Mouse (Mus musculus): Measurements from ENCODE around the gene Sfrp5.

The Sfrp5 gene

DNA sequence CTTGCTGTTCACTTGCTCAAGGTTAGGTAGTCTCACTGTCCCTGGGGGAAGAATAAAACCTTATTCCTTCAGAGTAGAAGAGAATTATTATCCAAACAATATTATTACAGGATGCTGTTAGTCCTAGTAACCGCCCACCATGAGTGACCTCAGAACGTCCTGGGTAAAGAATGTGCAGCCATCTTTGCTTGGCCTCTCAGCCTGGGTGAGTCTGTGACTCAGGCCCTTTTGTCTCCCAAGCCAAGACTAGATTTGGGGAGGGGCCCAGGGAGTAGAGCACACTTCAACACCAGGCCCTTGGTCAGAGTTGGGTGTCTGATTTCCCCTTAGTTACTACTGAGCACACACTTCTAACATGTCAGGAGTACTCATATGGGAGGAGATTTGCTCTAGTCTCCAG, 12.5 kb upstream of the Sfrp5 start:
- DNase-seq (ENCODE audit: low read depth, low spot score): no peak
- no peaks in the 10 kb centered on the region for H3K36me3 ChIP-seq (ENCODE audit: control insufficient read depth, insufficient read depth, low read length, poor library complexity, severe bottlenecking)
- H3K27me3 ChIP-seq (ENCODE audit: control insufficient read depth, insufficient read depth, low read length, poor library complexity, severe bottlenecking): no peaks in the 10 kb centered on the region

GRCm38 (mm10) chr19:42211936-42212335, 9.9 kb upstream of the Sfrp5 start:
- H3K27me3 ChIP-seq (ENCODE audit: control insufficient read depth, insufficient read depth, low read length, poor library complexity, severe bottlenecking): no peaks in the 10 kb centered on the region
- no peaks in the 10 kb centered on the region for H3K36me3 ChIP-seq (ENCODE audit: control insufficient read depth, insufficient read depth, low read length, poor library complexity, severe bottlenecking)
- DNase-seq (ENCODE audit: low read depth, low spot score): no peak

- Histone ChIP-seq H3K27me3 (ENCODE audit: control insufficient read depth, insufficient read depth, low read length, poor library complexity, severe bottlenecking) (no peaks in the 10 kb centered on the region), H3K36me3 (ENCODE audit: control insufficient read depth, insufficient read depth, low read length, poor library complexity, severe bottlenecking) (no peaks in the 10 kb centered on the region)
- DNase-seq (ENCODE audit: low read depth, low spot score): no peak
Measured at GRCm38 (mm10) chr19:42209976-42210375, 7.9 kb upstream of the Sfrp5 start.

GRCm38 (mm10) chr19:42209485-42209884, 7.4 kb upstream of the Sfrp5 start:
- Histone ChIP-seq H3K27me3 (ENCODE audit: control insufficient read depth, insufficient read depth, low read length, poor library complexity, severe bottlenecking) (no peaks in the 10 kb centered on the region), H3K36me3 (ENCODE audit: control insufficient read depth, insufficient read depth, low read length, poor library complexity, severe bottlenecking) (no peaks in the 10 kb centered on the region)
- no peak for DNase-seq (ENCODE audit: low read depth, low spot score)

GRCm38 (mm10) chr19:42205201-42205600, 3.1 kb upstream of the Sfrp5 start:
- no peaks in the 10 kb centered on the region for H3K27me3 ChIP-seq (ENCODE audit: control insufficient read depth, insufficient read depth, low read length, poor library complexity, severe bottlenecking)
- H3K36me3 ChIP-seq (ENCODE audit: control insufficient read depth, insufficient read depth, low read length, poor library complexity, severe bottlenecking): no peaks in the 10 kb centered on the region
- no peak for DNase-seq (ENCODE audit: low read depth, low spot score)

- H3K27me3 ChIP-seq (ENCODE audit: control insufficient read depth, insufficient read depth, low read length, poor library complexity, severe bottlenecking): no peaks in the 10 kb centered on the region
- H3K36me3 ChIP-seq (ENCODE audit: control insufficient read depth, insufficient read depth, low read length, poor library complexity, severe bottlenecking): no peaks in the 10 kb centered on the region
- no peak for DNase-seq (ENCODE audit: low read depth, low spot score)
Measured at GRCm38 (mm10) chr19:42204306-42204705, 2.3 kb upstream of the Sfrp5 start.

GRCm38 (mm10) chr19:42202467-42202866, 415 bp upstream of the Sfrp5 start:
- no peaks in the 10 kb centered on the region for H3K36me3 ChIP-seq (ENCODE audit: control insufficient read depth, insufficient read depth, low read length, poor library complexity, severe bottlenecking)
- DNase-seq (ENCODE audit: low read depth, low spot score): no peak
- no peaks in the 10 kb centered on the region for H3K27me3 ChIP-seq (ENCODE audit: control insufficient read depth, insufficient read depth, low read length, poor library complexity, severe bottlenecking)

DNA sequence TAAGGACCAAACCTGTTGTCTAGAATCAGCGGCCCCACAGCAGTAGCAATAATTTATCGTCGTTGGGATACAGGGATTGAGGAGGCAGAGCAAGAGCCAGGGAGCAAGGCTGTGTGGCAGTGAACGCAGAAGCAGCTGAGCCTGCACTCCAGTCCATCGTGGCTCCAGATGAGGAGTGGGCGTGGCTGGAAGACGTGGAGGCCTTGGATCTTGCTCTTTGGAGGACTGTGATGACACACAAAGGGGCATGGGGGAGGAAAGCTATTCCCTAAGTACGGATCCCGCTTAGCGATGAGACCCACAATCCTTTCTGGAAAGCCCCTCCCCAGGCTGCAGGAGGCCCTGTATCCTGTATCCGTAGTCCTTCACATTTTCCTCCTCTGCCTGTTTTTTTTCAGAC, 4.0 kb downstream of the Sfrp5 start:
- H3K36me3 ChIP-seq (ENCODE audit: control insufficient read depth, insufficient read depth, low read length, poor library complexity, severe bottlenecking): no peaks in the 10 kb centered on the region
- no peak for DNase-seq (ENCODE audit: low read depth, low spot score)

DNA sequence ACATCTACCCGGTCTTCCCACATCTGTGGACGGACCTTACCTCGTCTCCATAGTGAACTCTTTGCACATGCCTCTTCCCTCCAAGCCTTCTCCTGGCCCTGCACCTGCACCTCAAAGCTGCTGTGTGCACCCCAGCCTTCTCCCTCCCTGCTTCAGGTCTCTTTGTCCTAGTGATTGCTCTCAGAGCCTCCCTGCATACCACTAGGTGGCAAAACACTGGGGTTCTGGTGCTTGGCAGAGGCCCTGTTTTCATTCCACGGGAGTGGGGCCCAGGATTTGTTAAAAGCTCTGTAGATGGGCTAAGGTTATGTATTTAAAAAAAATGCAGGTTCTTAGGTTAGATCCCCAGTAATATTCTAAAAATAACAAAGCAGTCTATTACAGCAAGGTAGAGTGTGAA, 5.0 kb downstream of the Sfrp5 start:
- DNase-seq (ENCODE audit: low read depth, low spot score): no peak
- Histone ChIP-seq H3K27me3 (ENCODE audit: control insufficient read depth, insufficient read depth, low read length, poor library complexity, severe bottlenecking) (no peaks in the 10 kb centered on the region), H3K36me3 (ENCODE audit: control insufficient read depth, insufficient read depth, low read length, poor library complexity, severe bottlenecking) (no peaks in the 10 kb centered on the region)

More for the DNA sequence above, 4.0 kb downstream of the Sfrp5 start:
- no peaks in the 10 kb centered on the region for H3K27me3 ChIP-seq (ENCODE audit: control insufficient read depth, insufficient read depth, low read length, poor library complexity, severe bottlenecking)

DNA sequence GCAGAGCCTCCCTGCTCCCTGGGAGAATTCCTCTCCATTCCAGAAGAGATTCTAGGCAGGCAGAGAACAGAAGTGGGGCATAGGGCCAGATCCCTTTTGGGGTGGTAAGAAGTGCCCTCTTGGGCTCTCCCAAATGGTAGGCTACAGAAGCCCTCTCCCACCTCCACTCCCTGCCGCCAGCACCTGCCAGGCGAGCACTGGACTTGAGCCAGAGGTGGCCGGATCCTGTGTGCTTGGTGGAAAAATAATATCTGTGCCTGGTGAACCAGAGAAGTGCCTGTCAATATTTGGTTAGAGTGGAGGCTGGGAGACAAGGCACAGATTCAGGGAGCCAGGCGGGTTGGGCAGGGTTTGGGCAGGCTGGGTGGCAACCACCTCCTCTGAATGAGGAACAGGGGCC, 5.7 kb downstream of the Sfrp5 start:
- Histone ChIP-seq H3K27me3 (ENCODE audit: control insufficient read depth, insufficient read depth, low read length, poor library complexity, severe bottlenecking) (no peaks in the 10 kb centered on the region), H3K36me3 (ENCODE audit: control insufficient read depth, insufficient read depth, low read length, poor library complexity, severe bottlenecking) (no peaks in the 10 kb centered on the region; the same call in 1 of the 2 replicates)
- no peak for DNase-seq (ENCODE audit: low read depth, low spot score)

DNA sequence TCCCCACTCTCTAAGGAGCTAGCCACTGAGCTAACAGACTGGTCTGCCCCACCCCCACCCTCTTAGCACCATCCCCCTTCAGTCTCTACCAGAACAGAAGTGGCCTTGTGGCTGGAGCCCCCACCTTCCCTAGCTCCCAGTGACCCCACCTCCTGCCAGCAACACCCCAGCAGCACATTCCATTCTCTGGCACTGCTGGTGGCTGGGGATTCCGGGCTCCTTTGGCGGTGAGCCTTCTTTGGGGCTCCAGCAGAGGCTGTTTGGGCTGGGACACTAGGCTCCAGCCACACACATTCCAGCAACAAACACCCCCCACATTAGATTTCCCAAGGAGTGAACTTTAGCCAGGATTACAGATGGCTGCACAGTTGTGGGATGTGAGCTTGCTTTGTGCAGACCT, 8.7 kb downstream of the Sfrp5 start:
- H3K36me3 ChIP-seq (ENCODE audit: control insufficient read depth, insufficient read depth, low read length, poor library complexity, severe bottlenecking): no peaks in the 10 kb centered on the region; the same call in 1 of the 2 replicates
- no peak for DNase-seq (ENCODE audit: low read depth, low spot score)
- no peaks in the 10 kb centered on the region for H3K27me3 ChIP-seq (ENCODE audit: control insufficient read depth, insufficient read depth, low read length, poor library complexity, severe bottlenecking)

DNA sequence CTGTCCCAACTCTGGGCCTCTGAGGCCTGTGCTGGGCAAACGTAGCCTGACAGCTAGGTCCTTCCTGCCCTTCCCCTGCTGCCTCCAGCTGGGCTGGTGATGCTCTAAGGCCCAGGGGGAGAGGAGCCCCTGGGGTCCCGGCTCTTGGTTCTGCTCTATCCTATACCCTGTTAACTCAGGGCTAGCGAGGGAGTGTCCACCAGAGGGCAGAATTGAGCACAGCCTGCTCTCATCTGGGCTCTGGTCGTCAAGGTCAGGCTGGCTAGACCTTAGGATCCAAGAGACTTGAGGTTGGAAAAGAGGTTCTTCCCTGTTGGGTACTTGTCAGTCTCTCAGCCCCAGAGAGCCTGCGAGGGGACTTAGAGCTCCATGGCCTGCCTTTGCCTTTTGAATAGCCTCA, 11.6 kb downstream of the Sfrp5 start:
- peak; percentile 69 for DNase-seq (ENCODE audit: low read depth, low spot score)
- no peaks in the 10 kb centered on the region; the same call in none of the 2 replicates for H3K36me3 ChIP-seq (ENCODE audit: control insufficient read depth, insufficient read depth, low read length, poor library complexity, severe bottlenecking)
- H3K27me3 ChIP-seq (ENCODE audit: control insufficient read depth, insufficient read depth, low read length, poor library complexity, severe bottlenecking): no peaks in the 10 kb centered on the region

DNA sequence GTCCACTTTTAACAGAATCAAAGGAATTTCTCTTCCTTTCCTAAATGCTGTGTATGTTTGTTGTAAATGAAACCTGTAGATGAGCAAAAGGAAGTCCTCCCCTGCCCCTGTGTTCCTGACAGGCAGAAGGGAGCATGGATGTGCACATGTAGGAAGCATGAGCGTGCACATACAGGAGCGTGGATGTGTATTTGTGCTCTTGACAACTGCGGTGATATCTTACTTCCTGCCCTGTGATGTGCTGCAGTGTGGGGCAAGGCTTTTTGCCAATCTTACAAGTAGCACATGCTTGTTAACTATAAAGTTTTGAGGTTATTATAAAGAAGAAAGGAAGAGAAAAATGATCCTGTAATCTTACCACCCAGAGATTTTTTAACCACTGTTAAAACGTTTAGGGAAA, 12.3 kb downstream of the Sfrp5 start:
- no peak for DNase-seq (ENCODE audit: low read depth, low spot score)
- Histone ChIP-seq H3K36me3 (ENCODE audit: control insufficient read depth, insufficient read depth, low read length, poor library complexity, severe bottlenecking) (no peaks in the 10 kb centered on the region; the same call in none of the 2 replicates), H3K27me3 (ENCODE audit: control insufficient read depth, insufficient read depth, low read length, poor library complexity, severe bottlenecking) (no peaks in the 10 kb centered on the region)

- peak; percentile 21 for DNase-seq (ENCODE audit: low read depth, low spot score)
- Histone ChIP-seq H3K27me3 (ENCODE audit: control insufficient read depth, insufficient read depth, low read length, poor library complexity, severe bottlenecking) (no peaks in the 10 kb centered on the region), H3K36me3 (ENCODE audit: control insufficient read depth, insufficient read depth, low read length, poor library complexity, severe bottlenecking) (peaks cover 8% of the 10 kb centered on the region)
Measured at GRCm38 (mm10) chr19:42182673-42183072, 19.4 kb downstream of the Sfrp5 start.

DNA sequence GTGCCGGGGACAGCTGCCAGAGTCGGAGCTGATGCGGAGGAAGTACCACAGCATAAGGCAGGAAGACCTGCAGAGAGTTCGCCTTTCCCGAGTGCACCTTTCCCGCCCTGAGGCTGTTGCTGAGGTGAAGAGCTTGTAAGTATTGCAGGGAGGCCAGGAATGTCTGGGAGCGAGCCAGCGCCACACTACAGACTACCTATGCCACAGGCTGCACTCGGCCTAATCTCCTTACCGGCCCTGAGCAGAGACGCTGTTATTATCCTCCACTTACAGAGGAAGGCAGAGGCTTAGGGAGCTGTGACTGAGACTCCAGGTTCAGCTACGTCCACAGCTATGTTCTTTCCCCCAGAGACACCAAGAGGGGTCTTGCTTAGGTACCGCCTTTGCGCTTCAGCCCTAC, 22.7 kb downstream of the Sfrp5 start:
- no peak for DNase-seq (ENCODE audit: low read depth, low spot score)
- H3K36me3 ChIP-seq (ENCODE audit: control insufficient read depth, insufficient read depth, low read length, poor library complexity, severe bottlenecking): peaks cover 10% of the 10 kb centered on the region
- H3K27me3 ChIP-seq (ENCODE audit: control insufficient read depth, insufficient read depth, low read length, poor library complexity, severe bottlenecking): no peaks in the 10 kb centered on the region

GRCm38 (mm10) chr19:42177461-42177860, 24.6 kb downstream of the Sfrp5 start:
- Histone ChIP-seq H3K27me3 (ENCODE audit: control insufficient read depth, insufficient read depth, low read length, poor library complexity, severe bottlenecking) (no peaks in the 10 kb centered on the region), H3K36me3 (ENCODE audit: control insufficient read depth, insufficient read depth, low read length, poor library complexity, severe bottlenecking) (peaks cover 5% of the 10 kb centered on the region; the same call in 1 of the 2 replicates)
- no peak for DNase-seq (ENCODE audit: low read depth, low spot score)

Measured in splenic B cell, adult 2 months (primary cell).